Mouse (Mus musculus) midbrain, embryonic 14.5 days (tissue): ENCODE results near the gene Ppp2r5c. TPM values are rescaled to one million over a fixed set of nuclear protein-coding genes. Genes with fewer than 3 reads are reported as not detected.

Experiments used
- ATAC-seq: fragments of 200-750 bp; cut with Nextera tagmentation; 2 replicates; pipeline ENCODE4 v1.8.0; 2017; ENCODE audit warnings: moderate number of reproducible peaks, moderate library complexity; ENCODE audit not compliant: low FRiP score, low TSS enrichment
- DNase-seq: peaks from one replicate; pipeline ENCODE4 v3.0.0-alpha.2; 2015
- H3K27ac ChIP-seq: fragments of 300-500 bp; sonication (generic); replicated peaks from 2 replicates; pipeline ENCODE4 v1.5.1; 2014; ENCODE audit warnings: mild to moderate bottlenecking, low read depth, low read length, moderate library complexity
- H3K27me3 ChIP-seq: fragments of 300-500 bp; sonication (generic); 2 replicates; pipeline ENCODE4 v1.6.1; 2014; ENCODE audit warnings: low read length, control low read depth, mixed read lengths; ENCODE audit not compliant: control insufficient read depth, insufficient read depth
- H3K36me3 ChIP-seq: fragments of 300-500 bp; sonication (generic); 2 replicates; pipeline ENCODE4 v1.6.1; 2014; ENCODE audit warnings: low read length, control low read depth; ENCODE audit not compliant: control insufficient read depth, insufficient read depth
- H3K4me1 ChIP-seq: fragments of 300-500 bp; sonication (generic); 2 replicates; pipeline ENCODE4 v1.6.1; 2014; ENCODE audit warnings: mild to moderate bottlenecking, antibody characterized with exemption, low read length, control low read depth; ENCODE audit not compliant: control insufficient read depth, insufficient read depth
- H3K4me2 ChIP-seq: fragments of 300-500 bp; sonication (generic); 2 replicates; pipeline ENCODE4 v1.6.1; 2014; ENCODE audit warnings: mild to moderate bottlenecking, low read length, moderate library complexity
- H3K4me3 ChIP-seq: fragments of 300-500 bp; sonication (generic); replicated peaks from 2 replicates; pipeline ENCODE4 v1.5.1; 2014; ENCODE audit warnings: low read depth, low read length
- H3K9ac ChIP-seq: fragments of 300-500 bp; sonication (generic); replicated peaks from 2 replicates; pipeline ENCODE4 v1.6.1; 2014; ENCODE audit warnings: mild to moderate bottlenecking, low read length, moderate library complexity
- H3K9me3 ChIP-seq: fragments of 300-500 bp; sonication (generic); 2 replicates; pipeline ENCODE4 v1.6.1; 2016; ENCODE audit warnings: low read length, control low read depth, mixed read lengths; ENCODE audit not compliant: control insufficient read depth
- WGBS: fragments of 180-500 bp; shearing (Covaris S2); extraction: QIAGEN DNeasy Blood & Tissue Kit; methylation state at CpG from one replicate; pipeline ENCODE4 v1.1.7; 2014; 5-methylcytosine and 5-hydroxymethylcytosine counted together
- polyA plus RNA-seq: library from polyadenylated mRNA; unstranded; fragments of >200 nt; fragmentation: Nextera tagmentation; extraction: Ambion mirVana; gene quantifications from 2 replicates; pipeline ENCODE4 v1.2.1, GENCODE M21; 2014

Ppp2r5c gene
- polyA plus RNA-seq, 1 experiment from 2014 or later: 158 TPM

- DNase-seq (peak; percentile 98), ATAC-seq (peak; percentile 95)
- Histone ChIP-seq H3K36me3 (no peaks in the 10 kb centered on the region; the same call in 1 of the 2 replicates), H3K4me2 (peak within 1 kb of the TSS; percentile 86), H3K4me1 (peaks cover 29% of the 10 kb centered on the region), H3K9ac (peak within 1 kb of the TSS; percentile 98), H3K9me3 (no peaks in the 10 kb centered on the region), H3K27me3 (no peaks in the 10 kb centered on the region), H3K4me3 (peak within 1 kb of the TSS; percentile 97), H3K27ac (peak within 1 kb of the TSS; percentile 97)
- under 1% methylated on average over 102 of the region's 105 CpGs for WGBS
Observed at GRCm38 (mm10) chr12:110601241-110602218, 154.6 kb downstream of the Ppp2r5c start, which contains the start of gene Dync1h1. Dync1h1 (plus strand) TSS chr12:110601452.

- 96% methylated on average over 3 of the region's 3 CpGs for WGBS
- Histone ChIP-seq H3K4me3 (no peak overlapping the region), H3K27me3 (no peaks in the 10 kb centered on the region), H3K9me3 (no peaks in the 10 kb centered on the region), H3K9ac (no peak overlapping the region), H3K4me2 (no peak overlapping the region), H3K27ac (no peak overlapping the region), H3K4me1 (peaks cover 22% of the 10 kb centered on the region), H3K36me3 (peaks cover 4% of the 10 kb centered on the region; the same call in 1 of the 2 replicates)
- ATAC-seq (no peak), DNase-seq (no peak)
Observed at GRCm38 (mm10) chr12:110606161-110606560, 159.2 kb downstream of the Ppp2r5c start.

GRCm38 (mm10) chr12:110606676-110607075, 159.8 kb downstream of the Ppp2r5c start:
- 93% methylated on average over 2 of the region's 2 CpGs for WGBS
- H3K4me1 ChIP-seq: peaks cover 22% of the 10 kb centered on the region
- no peaks in the 10 kb centered on the region for H3K9me3 ChIP-seq
- ATAC-seq: no peak
- H3K4me3 ChIP-seq: no peak overlapping the region
- DNase-seq: no peak
- no peaks in the 10 kb centered on the region for H3K27me3 ChIP-seq
- H3K27ac ChIP-seq: no peak overlapping the region
- peaks cover 5% of the 10 kb centered on the region for H3K36me3 ChIP-seq
- H3K9ac ChIP-seq: no peak overlapping the region
- H3K4me2 ChIP-seq: no peak overlapping the region

- H3K4me2 ChIP-seq: no peak overlapping the region
- no peaks in the 10 kb centered on the region for H3K27me3 ChIP-seq
- 75% methylated on average over 11 of the region's 11 CpGs for WGBS
- ATAC-seq (no peak), DNase-seq (no peak)
- H3K4me1 ChIP-seq: peaks cover 8% of the 10 kb centered on the region
- no peak overlapping the region for H3K9ac ChIP-seq
- H3K4me3 ChIP-seq: no peak overlapping the region
- H3K9me3 ChIP-seq: no peaks in the 10 kb centered on the region
- H3K27ac ChIP-seq: no peak overlapping the region
- peaks cover 23% of the 10 kb centered on the region for H3K36me3 ChIP-seq
Observed at GRCm38 (mm10) chr12:110608460-110609152, 161.7 kb downstream of the Ppp2r5c start.

GRCm38 (mm10) chr12:110609153-110609497, 162.2 kb downstream of the Ppp2r5c start:
- 87% methylated on average over 9 of the region's 9 CpGs for WGBS
- DNase-seq: no peak
- Histone ChIP-seq H3K4me3 (no peak overlapping the region), H3K27ac (no peak overlapping the region), H3K9ac (no peak overlapping the region), H3K36me3 (peaks cover 28% of the 10 kb centered on the region), H3K9me3 (no peaks in the 10 kb centered on the region), H3K4me1 (peaks cover 3% of the 10 kb centered on the region; the same call in 1 of the 2 replicates), H3K4me2 (no peak overlapping the region), H3K27me3 (no peaks in the 10 kb centered on the region)
- ATAC-seq: no peak

GRCm38 (mm10) chr12:110610713-110611112, 163.8 kb downstream of the Ppp2r5c start:
- H3K4me1 ChIP-seq: no peaks in the 10 kb centered on the region
- H3K27ac ChIP-seq: no peak overlapping the region
- no peaks in the 10 kb centered on the region for H3K27me3 ChIP-seq
- no peak overlapping the region for H3K4me3 ChIP-seq
- DNase-seq: no peak
- H3K9me3 ChIP-seq: no peaks in the 10 kb centered on the region
- H3K4me2 ChIP-seq: no peak overlapping the region
- ATAC-seq: no peak
- no peak overlapping the region for H3K9ac ChIP-seq
- 99% methylated on average over 2 of the region's 2 CpGs for WGBS
- peaks cover 44% of the 10 kb centered on the region for H3K36me3 ChIP-seq

GRCm38 (mm10) chr12:110630056-110630455, 183.1 kb downstream of the Ppp2r5c start:
- no peaks in the 10 kb centered on the region for H3K9me3 ChIP-seq
- DNase-seq: no peak
- H3K36me3 ChIP-seq: peaks cover 100% of the 10 kb centered on the region

More at GRCm38 (mm10) chr12:110630056-110630455, 183.1 kb downstream of the Ppp2r5c start:
- H3K27ac ChIP-seq: no peak overlapping the region
- no peak overlapping the region for H3K4me2 ChIP-seq
- no peaks in the 10 kb centered on the region for H3K4me1 ChIP-seq
- no peaks in the 10 kb centered on the region for H3K27me3 ChIP-seq
- ATAC-seq: no peak
- no peak overlapping the region for H3K9ac ChIP-seq
- H3K4me3 ChIP-seq: no peak overlapping the region
- 88% methylated on average over 11 of the region's 11 CpGs for WGBS
